Mouse (Mus musculus) heart, postnatal 36 days (tissue): Measurements from ENCODE around the gene Smco4. TPM values are rescaled to one million over a fixed set of nuclear protein-coding genes. Genes with fewer than 3 reads are reported as not detected.
"Not testable (repeated sequence)": the region's sequence is repeated elsewhere in the genome, so short reads cannot be mapped to it uniquely, and the experiment has no call there.

Source experiments
- DNase-seq, 2 experiments: peaks; one replicate each; pipeline ENCODE4 v3.0.0; 2021 to 2022
- intact Hi-C: fragments of 180-260 bp; cut with DNase I; formaldehyde crosslinking; loops from one replicate; pipeline ENCODE4 v1.15.1; 2025
- total RNA-seq, 2 experiments: library from RNA; stranded (reverse); gene quantifications; 2 replicates each; pipeline ENCODE4 v1.2.3; 2021

The Smco4 gene
- total RNA-seq, 2 experiments from 2014 or later: 22.2 to 24.0 TPM

DNA sequence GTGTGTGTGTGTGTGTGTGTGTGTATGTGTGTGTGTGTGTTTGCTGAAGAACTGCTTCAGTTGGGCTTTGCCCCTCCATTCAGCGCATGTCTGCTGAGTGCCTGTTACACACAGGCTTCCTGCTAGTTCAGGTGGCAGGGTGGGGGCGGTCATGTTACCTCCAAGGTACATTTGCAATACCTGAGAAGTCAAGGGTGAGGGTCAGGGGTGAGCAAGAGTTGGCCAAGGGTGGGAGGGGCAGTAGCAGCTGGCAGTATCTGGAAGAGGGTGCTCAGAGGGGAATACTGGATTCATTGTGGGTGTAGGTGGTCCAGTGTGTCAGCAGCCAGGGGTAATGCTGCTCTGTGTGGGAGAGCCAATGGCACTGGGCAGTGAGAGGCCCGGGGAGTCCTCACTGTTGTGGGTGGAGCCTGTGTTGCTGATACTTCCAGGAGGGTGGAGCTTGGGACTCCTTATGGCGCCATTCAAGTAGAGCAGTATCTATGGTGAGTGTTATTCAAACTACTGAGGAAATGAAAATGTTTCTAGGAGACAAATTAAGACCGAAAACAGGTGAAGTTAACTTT lies 43.7 kb downstream of the Smco4 start:
- DNase-seq: no peak
- intact Hi-C loops: no loop called here

DNA sequence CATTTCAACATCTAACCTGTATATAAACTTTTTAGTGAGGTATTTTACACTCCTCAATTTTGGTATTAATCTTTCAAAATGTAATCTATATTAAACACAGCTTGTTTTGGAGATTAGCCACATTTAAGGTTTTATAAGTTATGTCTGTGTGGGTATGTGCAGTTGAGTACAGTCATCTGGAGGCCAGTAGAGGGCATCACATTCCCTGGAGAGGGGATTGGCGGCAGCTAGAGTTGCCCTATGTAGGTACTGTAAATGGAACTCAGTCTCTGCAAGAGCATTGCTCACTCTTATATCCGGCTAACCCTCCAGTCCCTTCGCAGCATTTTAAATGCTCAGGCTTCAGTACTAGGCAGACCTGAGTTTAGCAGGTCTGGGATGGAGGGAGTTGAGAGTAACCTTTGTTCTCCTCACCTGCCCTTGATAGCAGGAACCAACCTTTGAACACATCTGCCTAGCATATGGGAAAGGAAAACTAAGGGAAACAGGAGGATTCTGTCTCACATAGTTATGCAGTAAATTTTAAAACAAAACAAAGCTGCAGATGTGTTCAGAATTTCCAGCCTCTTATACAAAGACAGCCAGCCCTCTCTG lies 44.3 kb downstream of the Smco4 start:
- intact Hi-C loops: no loop called here
- DNase-seq: no peak

DNA sequence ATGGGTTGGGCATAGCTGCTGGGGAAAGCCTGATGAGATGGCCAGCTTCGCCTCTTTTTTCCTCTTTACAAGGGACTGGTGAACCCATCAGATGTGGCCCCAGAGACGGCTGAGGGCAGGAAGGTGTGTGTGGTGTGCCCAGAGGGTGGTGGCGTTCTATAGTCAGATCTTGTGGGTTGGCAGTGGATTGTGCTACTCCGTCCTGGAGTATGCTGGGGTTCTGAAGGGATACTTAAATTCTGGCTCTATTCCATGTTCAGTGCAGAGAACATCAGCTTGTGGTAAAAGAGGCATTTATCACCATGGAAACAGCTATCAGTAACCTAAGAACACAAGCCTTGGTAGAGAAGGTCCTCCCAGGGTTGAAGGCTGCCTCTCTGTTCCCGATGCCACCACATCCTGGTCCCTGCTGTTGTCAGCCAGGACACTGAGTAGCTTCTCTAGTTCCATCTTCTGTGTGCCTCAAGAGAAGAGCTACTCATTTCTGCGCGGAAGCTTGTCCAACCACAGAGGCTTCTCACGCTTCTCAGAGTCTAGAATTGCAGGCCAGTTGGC lies 45.8 kb downstream of the Smco4 start:
- no peak for DNase-seq
- intact Hi-C loops: no loop called here

DNA sequence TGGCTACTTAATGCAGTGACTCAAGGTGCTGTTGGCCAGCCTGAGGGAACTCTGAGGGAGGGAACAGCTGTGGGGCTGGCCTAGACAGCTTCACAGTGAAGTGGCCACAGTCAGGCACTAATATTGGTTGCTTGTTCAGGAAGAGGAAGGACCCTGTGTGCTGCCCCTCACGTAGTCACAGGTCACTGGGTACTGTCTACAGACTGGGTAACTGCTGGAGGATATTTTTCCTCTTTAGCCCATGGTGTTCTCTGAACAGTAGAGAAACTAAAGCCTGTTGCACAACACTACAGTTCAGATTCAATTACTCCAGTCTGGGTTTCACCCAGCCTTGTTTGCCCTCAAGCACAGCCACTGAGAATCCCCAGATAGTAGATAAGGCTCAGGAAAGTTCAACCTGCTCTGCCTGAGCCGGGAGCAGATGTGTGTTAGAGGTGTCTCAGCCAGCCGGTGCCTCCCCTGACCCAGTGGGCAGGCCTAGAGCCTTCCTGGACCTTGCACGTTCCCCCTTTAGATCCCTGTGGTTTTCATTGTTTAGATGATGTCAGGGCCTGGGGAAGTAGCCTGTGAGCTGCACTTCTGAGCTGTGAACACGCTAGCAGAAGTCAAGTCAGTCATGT lies 48.6 kb downstream of the Smco4 start:
- intact Hi-C loops: no loop called here
- no peak for DNase-seq

DNA sequence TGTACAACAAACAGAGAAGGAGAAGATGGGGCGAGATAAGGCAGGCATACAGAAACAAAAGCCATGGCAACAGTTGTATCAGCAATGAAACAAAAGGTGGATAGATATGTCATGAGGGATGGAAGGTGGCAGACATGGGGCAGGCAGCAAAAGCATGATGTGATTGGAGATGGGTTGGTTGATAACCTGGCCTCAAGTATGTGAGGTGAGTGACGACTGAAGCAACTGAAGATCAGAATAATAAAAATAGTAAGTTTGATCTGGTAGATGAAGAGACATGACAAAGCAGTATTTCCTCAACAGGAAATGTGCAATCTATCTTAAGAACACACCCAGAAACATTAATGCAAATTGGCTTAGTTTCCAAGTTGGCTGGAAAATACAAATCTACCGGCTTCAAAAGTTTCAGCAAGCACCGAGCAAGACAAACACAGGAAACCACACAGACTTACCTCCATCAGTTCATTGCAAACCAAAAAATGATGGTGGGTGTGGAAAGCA lies 57.3 kb downstream of the Smco4 start:
- intact Hi-C loops: no loop called here
- no peak for DNase-seq

DNA sequence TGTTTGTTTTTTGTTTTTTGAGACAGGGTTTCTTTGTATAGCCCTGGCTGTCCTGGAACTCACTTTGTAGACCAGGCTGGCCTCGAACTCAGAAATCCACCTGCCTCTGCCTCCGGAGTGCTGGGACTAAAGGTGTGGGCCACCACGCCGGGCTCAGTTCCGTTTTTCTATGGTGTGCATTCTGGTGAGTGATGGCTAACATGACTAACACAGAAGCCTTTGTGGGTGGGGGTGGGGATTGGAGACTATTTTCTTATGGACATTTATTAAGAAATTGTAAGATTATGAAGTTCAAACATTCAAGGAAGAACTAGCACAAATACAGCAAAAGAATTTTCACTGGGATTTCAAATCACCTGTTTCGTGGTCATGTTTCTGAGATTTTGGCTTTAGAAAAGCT lies 57.8 kb downstream of the Smco4 start:
- DNase-seq, intact Hi-C loops: not testable (repeated sequence)

DNA sequence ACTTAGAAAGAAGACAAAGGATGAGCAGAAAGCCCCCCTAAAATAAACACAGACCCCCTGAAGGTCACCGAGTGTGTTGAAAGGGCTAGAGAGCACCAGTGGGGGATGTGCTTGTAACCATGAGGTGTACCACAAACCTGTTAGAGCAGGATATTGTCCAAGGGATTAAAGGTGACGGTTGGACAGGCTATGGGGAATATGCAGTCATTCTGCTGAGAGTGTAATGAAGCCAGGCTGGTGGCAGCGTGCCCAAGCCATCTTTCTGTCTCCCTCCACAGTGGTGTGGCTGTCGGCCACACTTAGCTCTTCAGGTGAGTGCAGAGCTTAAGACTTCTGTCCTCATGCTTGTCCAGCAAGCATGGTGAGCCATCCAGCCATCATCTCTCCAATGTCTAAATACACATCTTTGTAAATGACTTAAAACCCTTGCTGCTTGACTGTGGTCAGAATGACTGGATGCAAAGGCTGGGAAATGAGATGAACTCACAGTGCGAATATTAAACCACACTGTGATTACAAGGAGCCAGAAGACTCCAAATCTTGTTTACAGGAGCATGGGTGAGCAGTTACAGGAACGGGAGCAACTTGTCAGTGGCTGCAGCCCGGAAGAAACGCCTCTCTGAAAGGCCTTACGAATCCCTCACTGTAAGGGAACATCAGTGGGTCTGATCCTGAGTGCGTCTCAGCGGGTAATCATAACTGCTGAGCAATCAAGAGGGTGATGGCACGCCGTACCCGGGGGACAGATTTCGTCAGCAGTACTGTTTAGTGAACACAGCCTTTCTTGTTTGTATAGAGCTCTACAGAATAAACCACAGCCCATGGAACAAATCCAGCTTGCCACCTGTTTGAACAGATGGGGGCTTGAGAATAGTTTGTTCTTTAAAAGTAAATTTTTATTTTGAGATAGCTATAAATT lies 59.0 kb downstream of the Smco4 start:
- intact Hi-C loops: no loop called here
- no peak for DNase-seq

DNA sequence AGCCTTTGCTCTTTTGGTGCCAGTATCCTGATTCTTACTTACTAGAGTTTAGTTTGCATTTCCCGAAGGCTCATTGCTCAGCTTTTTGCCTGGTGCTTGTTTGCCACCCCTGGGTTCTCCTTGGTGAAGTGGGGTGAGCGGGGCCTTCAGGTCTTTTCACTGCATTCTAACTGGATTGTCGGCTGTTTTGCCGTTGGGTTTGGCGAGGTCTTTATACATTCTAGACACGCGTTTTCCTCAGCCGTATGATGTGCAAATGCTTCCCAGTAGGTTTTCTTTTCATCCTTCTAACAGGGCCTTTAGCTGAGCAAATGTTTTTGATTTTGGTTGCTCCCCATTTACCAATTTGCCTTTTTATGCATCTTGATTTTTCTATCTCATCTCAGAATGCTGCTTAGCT lies 60.1 kb downstream of the Smco4 start:
- intact Hi-C loops: no loop called here
- DNase-seq: no peak

DNA sequence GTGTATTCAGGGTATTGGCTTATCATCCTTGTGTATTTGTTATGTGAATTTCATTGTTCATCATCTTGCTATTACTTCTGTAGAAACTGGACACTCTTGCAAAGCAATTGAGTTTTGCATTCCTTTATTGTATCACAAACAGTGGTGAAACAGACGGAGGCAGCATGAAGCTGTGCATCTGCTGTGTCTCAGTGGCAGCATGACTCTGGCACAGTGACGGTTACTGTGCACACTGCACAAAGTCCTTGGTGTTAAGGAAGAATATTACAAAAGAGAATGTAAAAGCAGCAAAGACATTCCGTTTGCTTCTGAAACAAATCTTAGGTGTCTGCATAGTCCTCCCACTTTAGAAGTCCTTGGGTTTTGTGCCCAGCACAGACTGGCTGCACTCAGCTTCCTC lies 67.2 kb downstream of the Smco4 start:
- DNase-seq: no peak
- intact Hi-C loops: no loop called here

DNA sequence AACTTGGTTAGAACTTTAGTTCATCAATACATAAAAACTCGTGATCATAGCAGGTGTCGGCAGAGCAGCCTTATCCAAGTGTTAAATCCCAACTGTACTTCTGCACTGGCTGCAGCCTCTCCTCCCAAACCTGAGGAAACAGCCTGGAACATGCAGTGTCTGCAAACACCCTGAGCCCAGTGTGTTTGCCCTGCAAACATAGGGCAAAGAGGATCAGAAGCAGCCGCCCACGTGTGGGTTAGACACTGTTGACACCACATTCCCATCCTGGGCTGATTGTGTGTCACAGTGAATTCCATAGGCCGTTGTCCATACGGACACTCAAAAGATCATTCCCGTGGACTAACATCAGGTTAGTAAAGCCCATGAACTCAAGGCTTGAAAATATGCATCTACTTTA lies 69.1 kb downstream of the Smco4 start:
- DNase-seq: no peak
- intact Hi-C loops: no loop called here

DNA sequence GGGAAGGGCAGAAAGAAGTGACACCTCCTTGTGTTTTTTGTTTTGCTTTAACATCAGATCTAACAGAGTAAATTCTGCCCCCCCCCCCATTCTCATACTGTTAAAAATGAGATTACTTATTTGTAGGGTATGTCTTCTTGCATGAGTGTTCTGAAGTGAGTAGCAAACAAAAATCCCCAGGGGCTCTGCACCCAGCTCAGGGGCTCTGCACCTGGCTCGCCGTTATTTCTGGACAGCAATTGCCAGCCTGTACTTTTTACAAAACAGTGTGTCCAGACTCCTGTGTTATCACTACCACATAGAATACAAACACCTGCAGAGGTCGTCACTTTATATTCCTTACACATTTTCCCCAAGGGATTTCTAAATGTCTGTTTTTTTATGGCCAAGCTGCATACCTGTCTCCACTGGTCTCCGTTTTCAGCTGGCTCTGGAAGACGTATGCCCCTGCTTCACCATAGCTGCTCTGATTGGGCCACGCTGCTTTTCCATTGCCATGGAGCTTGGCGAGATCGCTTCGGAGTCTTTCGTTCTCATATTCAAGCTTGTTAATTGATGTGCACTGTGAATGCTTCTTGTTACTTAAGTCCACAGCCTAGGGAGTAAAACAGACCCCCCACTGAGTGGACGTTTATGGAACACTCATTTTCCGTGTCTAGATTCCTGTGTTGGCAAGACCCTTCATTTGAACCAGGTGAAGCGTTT lies 81.7 kb downstream of the Smco4 start:
- DNase-seq: no peak
- intact Hi-C loops: no loop called here

DNA sequence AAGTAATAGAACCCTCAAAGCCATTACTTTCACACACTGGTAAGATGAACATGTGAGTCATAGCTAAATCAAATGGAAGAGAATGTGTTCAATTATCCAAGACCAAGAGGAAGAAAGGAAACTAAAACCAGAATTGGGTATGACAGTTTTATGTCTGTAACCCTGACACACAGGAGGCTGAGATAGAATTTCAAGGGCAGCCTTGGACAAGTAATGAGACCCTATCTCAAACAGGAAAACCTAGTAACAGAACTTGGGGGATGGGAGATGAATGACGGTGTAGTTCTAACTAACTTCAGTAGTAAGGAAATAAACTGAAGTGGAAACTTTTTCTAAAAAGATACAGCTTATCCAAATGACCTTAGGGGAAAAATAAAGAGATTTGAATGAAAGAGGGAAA lies 85.2 kb downstream of the Smco4 start:
- DNase-seq: no peak
- intact Hi-C loops: no loop called here

DNA sequence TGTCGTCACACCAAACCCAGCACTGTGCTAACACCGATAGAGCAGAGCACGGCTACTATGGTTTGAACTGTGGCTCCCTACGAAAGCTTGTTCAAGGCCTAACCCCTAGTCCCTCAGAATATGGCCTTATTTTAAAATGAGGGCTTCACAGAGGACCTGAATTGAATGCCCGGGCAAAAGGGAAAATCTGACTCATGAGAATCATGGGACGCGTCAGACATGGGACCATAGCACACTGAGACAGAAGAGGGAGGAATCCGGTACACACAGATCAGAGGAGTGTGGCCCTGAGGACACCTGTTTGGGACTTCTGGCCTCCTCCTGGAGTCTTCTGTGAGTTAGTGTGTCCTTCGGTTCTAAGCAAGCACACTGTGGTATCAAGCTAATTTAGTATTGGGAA lies 85.7 kb downstream of the Smco4 start:
- intact Hi-C loops: no loop called here

DNA sequence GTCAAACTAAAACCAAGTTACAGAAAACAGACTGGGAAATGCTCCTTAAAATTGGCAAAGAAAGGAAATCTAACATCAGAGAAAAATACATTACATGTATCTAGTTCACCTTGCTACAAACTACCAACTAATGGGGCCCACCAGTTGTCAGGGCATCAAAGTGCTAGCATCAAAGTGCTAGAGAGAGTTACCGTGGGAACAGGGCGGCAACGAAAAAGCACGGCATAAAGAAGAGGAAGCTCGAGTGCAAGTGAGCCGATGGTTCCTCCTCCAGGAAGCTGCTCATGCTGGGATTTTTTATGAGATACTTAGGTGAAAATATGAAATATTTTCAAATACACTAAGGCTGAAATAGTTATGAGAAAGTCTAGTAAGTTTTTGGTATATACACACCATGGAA lies 86.9 kb downstream of the Smco4 start:
- intact Hi-C loops: no loop called here
- DNase-seq: no peak

More for the DNA sequence above, 85.7 kb downstream of the Smco4 start:
- DNase-seq: no peak

DNA sequence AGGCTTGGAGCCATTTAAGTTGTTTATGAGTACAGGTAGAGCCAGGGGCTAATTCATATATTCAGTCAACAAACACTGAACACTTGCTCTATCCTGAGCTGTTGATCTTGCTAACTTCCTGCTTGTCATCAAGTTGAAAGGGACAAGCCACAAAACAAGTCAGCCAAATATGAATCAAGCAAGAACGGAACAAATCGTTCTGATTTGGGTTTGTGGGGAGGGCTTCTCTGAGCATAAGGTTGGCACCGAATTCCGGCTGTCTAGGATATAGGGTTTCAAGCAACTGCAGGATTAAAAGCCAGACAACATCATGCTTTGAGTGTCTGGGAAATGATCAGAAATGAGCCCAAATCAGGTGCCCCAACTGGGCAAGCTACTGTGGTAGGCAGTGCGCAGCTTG lies 88.8 kb downstream of the Smco4 start:
- DNase-seq: no peak
- intact Hi-C loops: no loop called here

DNA sequence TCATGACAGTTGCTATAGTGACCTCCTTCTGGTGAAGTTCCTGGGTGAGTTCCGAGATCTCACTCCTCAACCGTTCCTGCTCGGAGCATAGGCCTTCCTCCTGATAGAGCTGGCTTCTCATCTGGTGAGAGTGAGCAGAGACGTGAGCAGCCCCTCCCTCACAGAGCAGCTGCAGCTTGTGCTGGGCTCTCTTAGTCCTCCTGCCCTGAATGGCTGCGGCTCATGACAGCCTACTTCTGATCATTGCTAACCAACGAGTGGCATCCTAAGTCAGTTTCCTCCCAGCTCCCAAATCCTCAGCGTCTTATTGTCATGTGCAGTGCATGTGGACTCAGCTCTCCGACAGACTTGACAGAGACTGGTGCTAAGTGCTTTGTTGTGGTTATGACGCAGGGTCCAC lies 91.0 kb downstream of the Smco4 start:
- DNase-seq: no peak
- intact Hi-C loops: no loop called here

DNA sequence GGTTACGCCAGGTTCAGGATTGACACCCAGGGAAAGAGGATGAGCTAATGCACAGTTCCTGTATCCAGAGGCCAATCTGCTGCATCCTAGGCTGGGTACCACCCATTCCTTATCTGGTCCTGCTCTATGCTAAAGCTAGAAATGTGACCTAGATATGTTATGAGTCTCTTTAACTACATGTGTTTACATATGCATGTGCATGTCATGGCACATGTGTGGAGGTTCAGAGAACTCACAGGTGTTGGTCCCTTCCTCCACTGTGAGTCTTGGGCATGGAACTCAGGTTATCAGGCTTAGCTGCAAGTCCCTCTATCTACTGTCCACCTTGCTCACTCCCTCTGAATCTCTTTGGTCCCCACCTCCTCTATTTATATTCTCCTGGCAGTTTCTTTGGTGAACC lies 92.7 kb downstream of the Smco4 start:
- intact Hi-C loops: no loop called here
- no peak for DNase-seq

DNA sequence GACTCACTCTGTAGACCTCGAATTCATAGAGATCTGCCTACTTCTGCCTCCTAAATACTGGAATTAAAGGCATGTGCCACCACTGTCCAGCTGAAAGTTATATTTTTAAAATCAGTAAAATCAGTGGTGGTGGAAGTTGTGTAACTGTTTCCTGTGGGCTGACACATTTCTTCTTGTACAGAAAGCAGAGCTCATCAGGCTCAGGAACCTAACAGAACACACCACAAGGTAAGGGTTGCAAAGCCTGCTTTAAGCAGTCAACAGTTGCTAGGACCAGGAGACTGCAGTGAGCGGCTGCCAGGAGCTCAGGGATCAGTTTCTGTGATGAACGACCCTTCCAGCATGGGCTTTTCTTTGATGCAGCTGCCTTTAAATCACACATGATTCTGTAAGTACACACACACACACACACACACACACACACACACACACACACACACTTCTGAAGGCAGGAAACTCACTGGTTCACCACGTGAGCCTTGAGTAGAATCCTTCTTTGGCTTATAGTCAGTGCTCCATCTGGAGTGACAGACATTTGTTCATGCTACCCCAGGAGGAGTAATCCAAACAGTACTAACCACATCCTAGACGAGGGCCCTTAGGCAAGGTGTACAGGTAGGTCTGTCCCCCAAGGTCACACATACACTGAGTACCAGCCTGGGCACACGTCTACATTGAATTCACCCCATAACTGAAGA lies 94.1 kb downstream of the Smco4 start:
- DNase-seq: no peak
- intact Hi-C loops: no loop called here

DNA sequence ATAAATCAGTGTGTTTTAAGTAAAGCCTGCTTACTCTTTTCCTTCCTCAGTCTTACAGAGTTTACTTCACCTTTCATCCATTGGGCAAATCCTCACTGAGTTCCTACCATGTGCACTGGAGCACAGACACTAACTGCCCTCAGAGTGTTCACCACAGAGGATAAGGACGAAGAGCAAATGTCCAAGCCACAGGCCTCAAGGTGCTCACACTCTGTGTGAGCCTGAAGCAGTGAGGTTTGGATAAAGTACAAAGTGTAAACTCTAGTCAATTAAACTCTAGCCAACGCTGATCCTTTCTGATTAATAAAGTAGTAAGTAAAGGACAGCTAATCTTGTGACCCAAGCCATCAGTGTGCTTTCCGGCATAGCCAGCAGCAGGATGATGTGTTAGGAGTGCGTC lies 100.9 kb downstream of the Smco4 start:
- no peak for DNase-seq
- intact Hi-C loops: no loop called here
